Mouse (Mus musculus): Measurements from ENCODE around the gene Fkbp10. TPM values are rescaled to one million over a fixed set of nuclear protein-coding genes. Genes with fewer than 3 reads are reported as not detected.

Fkbp10 gene
- polyA plus RNA-seq (2015; fragmentation: Nextera tagmentation; extraction: Ambion mirVana): 59.5 and 62.1 TPM in 2 replicates

DNA sequence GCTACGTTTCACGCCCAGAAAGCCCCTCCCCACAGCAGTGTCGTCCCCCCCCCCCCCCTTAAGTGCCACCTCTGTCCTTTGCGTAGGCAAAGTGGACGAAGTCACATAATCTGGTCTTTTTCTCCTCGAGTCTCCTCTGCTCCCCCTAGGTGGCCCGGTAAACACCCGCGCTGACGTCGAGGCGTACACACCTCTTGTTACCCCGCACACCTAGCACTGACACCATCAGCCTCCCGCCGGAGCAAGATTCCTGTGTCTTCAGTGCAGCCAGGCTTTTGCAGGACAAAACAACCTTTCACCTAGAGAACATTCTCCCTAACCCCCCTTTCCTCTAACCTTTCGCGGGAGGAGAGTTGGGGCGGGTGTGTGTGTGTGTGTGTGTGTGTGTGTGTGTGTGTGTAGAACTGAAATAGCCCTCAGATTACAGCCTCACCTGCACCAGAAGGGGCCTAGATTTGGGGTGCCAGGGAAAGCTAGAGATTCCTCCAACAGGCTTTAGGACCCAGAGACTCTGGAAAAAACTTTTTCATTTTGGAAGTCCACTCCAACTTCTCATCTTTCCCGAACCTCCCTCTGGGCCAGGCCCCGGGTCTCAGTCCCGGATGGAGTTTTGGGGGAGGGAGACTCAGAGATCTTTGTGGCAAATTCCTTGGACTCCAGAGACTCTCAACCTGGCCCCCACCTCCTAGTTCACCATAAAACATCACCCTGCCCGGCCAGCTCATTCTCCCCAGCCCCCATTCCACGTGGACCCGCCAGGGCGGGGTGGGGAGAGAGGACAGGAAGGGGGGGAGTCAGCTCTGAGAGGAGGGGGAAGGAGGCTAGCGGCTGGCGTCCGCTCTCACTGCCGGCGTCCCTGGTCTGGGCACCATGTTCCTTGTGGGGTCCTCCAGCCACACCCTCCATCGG is at the start of gene Fkbp10:
Gene Fkbp10, plus strand, starts transcription at position 784 of the 909 bp plus-strand sequence.
- H3K4me3 ChIP-seq (ENCODE audit: low read depth, low read length): peak within 1 kb of the TSS; percentile 71
- H3K4me1 ChIP-seq (replicated peaks; ENCODE audit: control insufficient read depth, insufficient read depth): peaks cover 7% of the 10 kb centered on the region; the same call in 1 of the 2 replicates
- DNase-seq (ENCODE audit: low spot score): peak; percentile 62
- H3K27me3 ChIP-seq (ENCODE audit: control insufficient read depth, insufficient read depth, low read length): no peaks in the 10 kb centered on the region
- H3K9me3 ChIP-seq (ENCODE audit: control insufficient read depth, low read length): no peaks in the 10 kb centered on the region
- H3K36me3 ChIP-seq (ENCODE audit: control insufficient read depth, insufficient read depth, low read length): no peaks in the 10 kb centered on the region
- H3K9ac ChIP-seq (ENCODE audit: low read length): peak within 1 kb of the TSS; percentile 83
- H3K4me2 ChIP-seq (replicated peaks; ENCODE audit: low read depth): peak within 1 kb of the TSS; percentile 79
- TF ChIP-seq CTCF (IDR thresholded peaks at IDR 0.05; ENCODE audit: low read depth): no peak; the same call in none of the 2 replicates
- TF ChIP-seq EP300 (optimal IDR thresholded peaks at IDR 0.05): peak; percentile 54
- peak within 1 kb of the TSS; percentile 94 for H3K27ac ChIP-seq (replicated peaks)
- WGBS: under 1% methylated on average over 29 of the region's 31 CpGs
- peak; percentile 33 for ATAC-seq (ENCODE audit: low FRiP score, low TSS enrichment)

DNA sequence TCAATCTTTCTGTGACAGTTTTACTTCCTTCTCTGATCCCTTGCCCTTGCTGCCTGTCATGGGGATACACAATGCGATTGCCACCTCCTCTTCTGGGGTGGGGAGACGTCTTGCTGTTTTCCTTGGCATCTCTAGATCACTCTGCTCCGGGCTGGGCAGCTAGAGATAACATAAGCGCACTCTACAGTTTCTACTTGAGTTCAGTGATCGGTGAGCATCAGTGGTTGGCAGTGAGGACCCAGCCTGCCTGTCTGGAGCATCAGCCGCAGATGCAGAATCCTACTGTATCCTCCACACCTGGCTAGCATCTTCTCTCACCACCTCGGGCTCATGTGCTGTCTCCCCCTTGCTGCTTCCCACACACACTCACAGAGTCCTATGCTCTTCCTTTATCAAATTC is 46.4 kb upstream of the Fkbp10 start:
- WGBS: 69% methylated on average over 7 of the region's 7 CpGs
- ATAC-seq (ENCODE audit: low FRiP score, low TSS enrichment) (no peak), DNase-seq (ENCODE audit: low spot score) (no peak)
- Histone ChIP-seq H3K36me3 (ENCODE audit: control insufficient read depth, insufficient read depth, low read length) (peaks cover 31% of the 10 kb centered on the region), H3K27ac (replicated peaks) (no peak overlapping the region), H3K9me3 (ENCODE audit: control insufficient read depth, low read length) (no peaks in the 10 kb centered on the region), H3K9ac (ENCODE audit: low read length) (no peak overlapping the region), H3K4me1 (replicated peaks; ENCODE audit: control insufficient read depth, insufficient read depth) (no peaks in the 10 kb centered on the region), H3K4me2 (replicated peaks; ENCODE audit: low read depth) (no peak overlapping the region), H3K27me3 (ENCODE audit: control insufficient read depth, insufficient read depth, low read length) (no peaks in the 10 kb centered on the region), H3K4me3 (ENCODE audit: low read depth, low read length) (no peak overlapping the region)
- no peak for TF ChIP-seq CTCF (IDR thresholded peaks at IDR 0.05; ENCODE audit: low read depth)

DNA sequence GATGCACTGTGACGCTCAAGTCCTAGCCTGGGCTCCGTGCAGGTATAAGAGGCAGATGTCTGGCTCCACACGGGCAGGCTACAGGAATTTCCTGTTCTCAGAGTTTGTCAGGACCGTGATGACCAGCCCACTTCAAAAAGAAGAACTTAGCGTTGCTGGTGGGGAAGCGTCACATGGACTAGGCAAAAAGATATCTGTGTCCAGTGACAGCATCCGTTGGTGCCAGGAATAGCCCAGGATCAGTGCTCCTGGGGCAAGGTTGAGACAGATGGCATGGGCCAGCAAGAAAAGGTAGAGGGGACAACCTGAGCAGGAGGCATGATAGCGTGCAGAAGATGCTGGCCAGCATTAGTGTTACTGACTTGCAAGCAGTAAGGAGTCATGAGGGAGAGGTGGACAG is 45.7 kb upstream of the Fkbp10 start:
- ATAC-seq (ENCODE audit: low FRiP score, low TSS enrichment): no peak
- H3K4me1 ChIP-seq (replicated peaks; ENCODE audit: control insufficient read depth, insufficient read depth): no peaks in the 10 kb centered on the region
- 75% methylated on average over 8 of the region's 8 CpGs for WGBS
- H3K9me3 ChIP-seq (ENCODE audit: control insufficient read depth, low read length): no peaks in the 10 kb centered on the region
- peaks cover 34% of the 10 kb centered on the region for H3K36me3 ChIP-seq (ENCODE audit: control insufficient read depth, insufficient read depth, low read length)
- H3K27me3 ChIP-seq (ENCODE audit: control insufficient read depth, insufficient read depth, low read length): no peaks in the 10 kb centered on the region
- H3K4me3 ChIP-seq (ENCODE audit: low read depth, low read length): no peak overlapping the region
- no peak overlapping the region for H3K27ac ChIP-seq (replicated peaks)
- no peak for TF ChIP-seq EP300 (optimal IDR thresholded peaks at IDR 0.05)
- no peak for TF ChIP-seq CTCF (IDR thresholded peaks at IDR 0.05; ENCODE audit: low read depth)
- H3K4me2 ChIP-seq (replicated peaks; ENCODE audit: low read depth): no peak overlapping the region
- H3K9ac ChIP-seq (ENCODE audit: low read length): no peak overlapping the region
- DNase-seq (ENCODE audit: low spot score): no peak

DNA sequence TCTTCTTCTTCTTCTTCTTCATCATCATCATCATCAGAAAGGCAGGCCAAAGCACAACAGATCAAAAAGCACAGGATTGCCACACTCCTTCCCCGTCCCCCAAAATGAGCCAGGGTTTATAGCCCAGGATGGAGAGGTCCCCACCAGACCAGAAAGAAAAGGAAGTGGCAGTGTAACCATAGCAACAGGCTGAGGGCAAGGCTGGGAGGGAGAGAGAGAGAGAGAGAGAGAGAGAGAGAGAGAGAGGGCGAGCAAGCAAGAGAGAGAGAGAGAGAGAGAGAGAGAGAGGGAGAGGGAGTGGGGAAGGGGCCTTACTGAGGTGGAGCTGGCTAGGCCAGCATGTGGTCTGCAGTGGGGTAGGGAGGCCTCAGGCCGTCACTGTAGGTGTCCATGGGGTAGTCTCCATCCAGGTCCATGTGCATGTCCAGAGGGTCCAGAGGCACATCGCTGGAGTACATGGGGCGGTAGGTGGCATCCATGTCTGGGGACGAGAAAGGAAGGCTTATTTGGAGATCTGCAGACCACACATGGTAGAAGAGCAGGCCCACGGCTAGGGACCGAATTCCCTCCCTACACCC is 43.4 kb upstream of the Fkbp10 start:
- Histone ChIP-seq H3K9me3 (ENCODE audit: control insufficient read depth, low read length) (no peaks in the 10 kb centered on the region), H3K9ac (ENCODE audit: low read length) (no peak overlapping the region), H3K27me3 (ENCODE audit: control insufficient read depth, insufficient read depth, low read length) (no peaks in the 10 kb centered on the region), H3K4me1 (replicated peaks; ENCODE audit: control insufficient read depth, insufficient read depth) (no peaks in the 10 kb centered on the region), H3K4me2 (replicated peaks; ENCODE audit: low read depth) (no peak overlapping the region), H3K36me3 (ENCODE audit: control insufficient read depth, insufficient read depth, low read length) (peaks cover 44% of the 10 kb centered on the region), H3K27ac (replicated peaks) (no peak overlapping the region), H3K4me3 (ENCODE audit: low read depth, low read length) (no peak overlapping the region)
- DNase-seq (ENCODE audit: low spot score) (no peak), ATAC-seq (ENCODE audit: low FRiP score, low TSS enrichment) (no peak)
- no peak for TF ChIP-seq EP300 (optimal IDR thresholded peaks at IDR 0.05)
- no peak for TF ChIP-seq CTCF (IDR thresholded peaks at IDR 0.05; ENCODE audit: low read depth)
- 83% methylated on average over 8 of the region's 8 CpGs for whole genome bisulfite sequencing

DNA sequence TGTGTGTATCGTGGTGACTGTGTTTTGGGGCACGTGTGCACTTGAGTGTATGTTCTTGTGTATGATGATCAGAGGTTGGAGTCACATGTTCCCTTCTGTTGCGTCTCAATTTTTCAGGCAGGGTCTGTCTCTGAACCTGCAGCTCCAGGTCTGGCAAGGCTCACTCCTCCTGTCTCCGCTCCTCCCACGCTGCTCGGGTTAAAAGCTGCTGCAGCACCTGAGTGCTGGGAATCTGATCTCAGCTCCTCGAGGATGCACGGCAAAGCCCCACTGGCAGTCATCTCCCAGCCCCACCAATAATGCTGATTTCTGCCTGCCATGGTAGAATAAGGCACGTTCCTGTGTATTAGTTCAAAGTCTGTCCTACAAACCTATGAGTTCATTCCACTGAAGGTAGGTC is 40.4 kb upstream of the Fkbp10 start:
- TF ChIP-seq CTCF (IDR thresholded peaks at IDR 0.05; ENCODE audit: low read depth): no peak
- WGBS: 84% methylated on average over 9 of the region's 9 CpGs
- H3K36me3 ChIP-seq (ENCODE audit: control insufficient read depth, insufficient read depth, low read length): peaks cover 57% of the 10 kb centered on the region
- no peak for DNase-seq (ENCODE audit: low spot score)
- H3K4me2 ChIP-seq (replicated peaks; ENCODE audit: low read depth): no peak overlapping the region
- H3K9ac ChIP-seq (ENCODE audit: low read length): no peak overlapping the region
- no peaks in the 10 kb centered on the region for H3K4me1 ChIP-seq (replicated peaks; ENCODE audit: control insufficient read depth, insufficient read depth)
- no peak overlapping the region for H3K27ac ChIP-seq (replicated peaks)
- no peak overlapping the region for H3K4me3 ChIP-seq (ENCODE audit: low read depth, low read length)
- ATAC-seq (ENCODE audit: low FRiP score, low TSS enrichment): no peak
- H3K27me3 ChIP-seq (ENCODE audit: control insufficient read depth, insufficient read depth, low read length): no peaks in the 10 kb centered on the region
- no peaks in the 10 kb centered on the region for H3K9me3 ChIP-seq (ENCODE audit: control insufficient read depth, low read length)

DNA sequence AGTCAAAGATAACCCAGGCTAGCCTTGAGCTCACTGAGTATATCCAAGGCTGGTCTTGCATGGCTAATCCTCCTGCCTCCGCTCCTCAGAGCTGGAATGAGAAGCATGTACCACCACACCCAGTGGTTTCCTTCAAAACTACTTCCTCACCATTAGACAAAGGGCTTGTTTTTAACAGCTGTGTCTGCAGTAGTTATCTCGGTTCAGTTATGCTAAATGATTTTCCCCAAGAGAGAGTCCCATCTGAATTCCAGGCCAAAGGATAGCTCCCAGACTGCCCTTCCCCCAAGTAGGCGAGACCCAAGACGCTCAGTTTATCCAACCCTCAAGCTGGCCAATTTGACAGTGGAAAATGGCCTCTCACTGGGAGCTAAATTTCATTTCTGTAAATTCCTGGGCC is 39.5 kb upstream of the Fkbp10 start:
- DNase-seq (ENCODE audit: low spot score) (no peak), ATAC-seq (ENCODE audit: low FRiP score, low TSS enrichment) (no peak)
- H3K4me1 ChIP-seq (replicated peaks; ENCODE audit: control insufficient read depth, insufficient read depth): no peaks in the 10 kb centered on the region
- TF ChIP-seq CTCF (IDR thresholded peaks at IDR 0.05; ENCODE audit: low read depth): no peak
- no peak for TF ChIP-seq EP300 (optimal IDR thresholded peaks at IDR 0.05)
- no peaks in the 10 kb centered on the region for H3K27me3 ChIP-seq (ENCODE audit: control insufficient read depth, insufficient read depth, low read length)
- no peak overlapping the region for H3K27ac ChIP-seq (replicated peaks)
- WGBS: 61% methylated on average over 4 of the region's 4 CpGs
- H3K9ac ChIP-seq (ENCODE audit: low read length): no peak overlapping the region
- H3K9me3 ChIP-seq (ENCODE audit: control insufficient read depth, low read length): no peaks in the 10 kb centered on the region
- H3K4me3 ChIP-seq (ENCODE audit: low read depth, low read length): no peak overlapping the region
- no peak overlapping the region for H3K4me2 ChIP-seq (replicated peaks; ENCODE audit: low read depth)
- peaks cover 57% of the 10 kb centered on the region for H3K36me3 ChIP-seq (ENCODE audit: control insufficient read depth, insufficient read depth, low read length)

Measured in stomach, postnatal 0 days (tissue).